Mouse (Mus musculus) neural tube, embryonic 15.5 days (tissue): Measurements from ENCODE around the gene Nsun4. TPM values are rescaled to one million over a fixed set of nuclear protein-coding genes. Genes with fewer than 3 reads are reported as not detected.
A peak's percentile ranks its signal among the peaks of the same experiment; 100 is the strongest.

Source experiments
- ATAC-seq: fragments of 200-750 bp; cut with Nextera tagmentation; 2 replicates; pipeline ENCODE4 v1.8.0; 2017; ENCODE audit warnings: mild to moderate bottlenecking, moderate TSS enrichment, moderate library complexity; ENCODE audit not compliant: low FRiP score
- H3K27ac ChIP-seq: fragments of 300-500 bp; sonication (generic); replicated peaks from 2 replicates; pipeline ENCODE4 v1.5.1; 2015; ENCODE audit warnings: mild to moderate bottlenecking, inconsistent platforms
- H3K27me3 ChIP-seq: fragments of 300-500 bp; sonication (generic); replicated peaks from 2 replicates; pipeline ENCODE4 v1.6.1; 2015; ENCODE audit warnings: inconsistent platforms
- H3K36me3 ChIP-seq: fragments of 300-500 bp; sonication (generic); 2 replicates; pipeline ENCODE4 v1.6.1; 2015; ENCODE audit warnings: inconsistent platforms
- H3K4me1 ChIP-seq: fragments of 300-500 bp; sonication (generic); 2 replicates; pipeline ENCODE4 v1.6.1; 2015; ENCODE audit warnings: inconsistent platforms
- H3K4me2 ChIP-seq: fragments of 300-500 bp; sonication (generic); 2 replicates; pipeline ENCODE4 v1.6.1; 2015; ENCODE audit warnings: inconsistent platforms, mild to moderate bottlenecking, moderate library complexity
- H3K4me3 ChIP-seq: fragments of 300-500 bp; sonication (generic); replicated peaks from 2 replicates; pipeline ENCODE4 v1.5.1; 2015; ENCODE audit warnings: mild to moderate bottlenecking, inconsistent platforms
- H3K9ac ChIP-seq: fragments of 300-500 bp; sonication (generic); replicated peaks from 2 replicates; pipeline ENCODE4 v1.6.1; 2015; ENCODE audit warnings: mild to moderate bottlenecking, inconsistent platforms
- H3K9me3 ChIP-seq: fragments of 300-500 bp; sonication (generic); replicated peaks from 2 replicates; pipeline ENCODE4 v1.6.1; 2016; ENCODE audit warnings: inconsistent platforms
- WGBS: fragments of 180-500 bp; shearing (Covaris S2); methylation state at CpG from one replicate; pipeline ENCODE4 v1.1.7; 2015; ENCODE audit warnings: mixed read lengths; 5-methylcytosine and 5-hydroxymethylcytosine counted together
- polyA plus RNA-seq: library from polyadenylated mRNA; unstranded; fragments of >200 nt; fragmentation: Nextera tagmentation; extraction: Ambion mirVana; gene quantifications from 2 replicates; pipeline ENCODE4 v1.2.1, GENCODE M21; 2015

The Nsun4 gene
- 13.1 and 13.5 TPM in 2 replicates for polyA plus RNA-seq

- Histone ChIP-seq H3K9me3 (no peaks in the 10 kb centered on the region), H3K4me2 (peak within 1 kb of the TSS; percentile 81), H3K4me1 (peaks cover 18% of the 10 kb centered on the region), H3K27ac (peak within 1 kb of the TSS; percentile 92), H3K4me3 (peak within 1 kb of the TSS; percentile 64), H3K27me3 (no peaks in the 10 kb centered on the region), H3K9ac (peak within 1 kb of the TSS; percentile 57), H3K36me3 (no peaks in the 10 kb centered on the region)
- under 1% methylated on average over 35 of the region's 35 CpGs for WGBS
- peak; percentile 94 for ATAC-seq
Observed at GRCm38 (mm10) chr4:116053399-116053961, at the start of gene Nsun4. Nsun4 (minus strand) TSS chr4:116053876.

- Histone ChIP-seq H3K4me1 (no peaks in the 10 kb centered on the region), H3K4me3 (no peak overlapping the region), H3K9ac (no peak overlapping the region), H3K27ac (no peak overlapping the region), H3K4me2 (no peak overlapping the region), H3K36me3 (peaks cover 48% of the 10 kb centered on the region), H3K27me3 (no peaks in the 10 kb centered on the region), H3K9me3 (no peaks in the 10 kb centered on the region)
- 89% methylated on average over 7 of the region's 7 CpGs for WGBS
- ATAC-seq, result no peak
Observed at GRCm38 (mm10) chr4:116100959-116101358, 47.3 kb upstream of the Nsun4 start.

GRCm38 (mm10) chr4:116097211-116097610 is 43.5 kb upstream of the Nsun4 start:
- Histone ChIP-seq H3K27ac (no peak overlapping the region), H3K27me3 (no peaks in the 10 kb centered on the region), H3K4me1 (no peaks in the 10 kb centered on the region), H3K9me3 (no peaks in the 10 kb centered on the region), H3K4me3 (no peak overlapping the region), H3K9ac (no peak overlapping the region), H3K4me2 (no peak overlapping the region), H3K36me3 (peaks cover 82% of the 10 kb centered on the region)
- 89% methylated on average over 8 of the region's 8 CpGs for WGBS
- ATAC-seq, result no peak

- Histone ChIP-seq H3K27me3 (no peaks in the 10 kb centered on the region), H3K9ac (no peak overlapping the region), H3K9me3 (no peaks in the 10 kb centered on the region), H3K4me2 (no peak overlapping the region), H3K36me3 (peaks cover 90% of the 10 kb centered on the region), H3K4me1 (no peaks in the 10 kb centered on the region), H3K4me3 (no peak overlapping the region), H3K27ac (no peak overlapping the region)
- 92% methylated on average over 10 of the region's 10 CpGs for WGBS
- no peak for ATAC-seq
Observed at GRCm38 (mm10) chr4:116096291-116096690, 42.6 kb upstream of the Nsun4 start.

GRCm38 (mm10) chr4:116088510-116089249 is 35.0 kb upstream of the Nsun4 start:
- ATAC-seq, result no peak
- H3K36me3 ChIP-seq, result peaks cover 86% of the 10 kb centered on the region
- H3K4me2 ChIP-seq, result no peak overlapping the region
- no peak overlapping the region for H3K9ac ChIP-seq
- H3K27ac ChIP-seq, result no peak overlapping the region
- no peaks in the 10 kb centered on the region for H3K27me3 ChIP-seq
- H3K4me1 ChIP-seq, result no peaks in the 10 kb centered on the region
- H3K4me3 ChIP-seq, result no peak overlapping the region
- WGBS, result 92% methylated on average over 23 of the region's 23 CpGs
- no peaks in the 10 kb centered on the region for H3K9me3 ChIP-seq

GRCm38 (mm10) chr4:116077240-116078095 is 23.8 kb upstream of the Nsun4 start:
- Histone ChIP-seq H3K4me2 (peak overlapping the region; percentile 89), H3K27me3 (no peaks in the 10 kb centered on the region), H3K27ac (peak overlapping the region; percentile 95), H3K4me3 (peak overlapping the region; percentile 98), H3K9me3 (no peaks in the 10 kb centered on the region), H3K9ac (peak overlapping the region; percentile 97), H3K4me1 (peaks cover 31% of the 10 kb centered on the region), H3K36me3 (peaks cover 23% of the 10 kb centered on the region)
- WGBS, result 71% methylated on average over 3 of the region's 3 CpGs
- no peak for ATAC-seq

GRCm38 (mm10) chr4:116076369-116077231 is 22.9 kb upstream of the Nsun4 start:
- ATAC-seq, result no peak; the same call in 1 of the 2 replicates
- H3K36me3 ChIP-seq, result peaks cover 16% of the 10 kb centered on the region
- H3K4me1 ChIP-seq, result peaks cover 35% of the 10 kb centered on the region
- no peaks in the 10 kb centered on the region for H3K9me3 ChIP-seq
- WGBS, result 3% methylated on average over 37 of the region's 37 CpGs
- peak overlapping the region; percentile 98 for H3K4me3 ChIP-seq
- H3K9ac ChIP-seq, result peak overlapping the region; percentile 97
- peak overlapping the region; percentile 89 for H3K4me2 ChIP-seq
- H3K27ac ChIP-seq, result peak overlapping the region; percentile 95
- H3K27me3 ChIP-seq, result no peaks in the 10 kb centered on the region

- Histone ChIP-seq H3K36me3 (peaks cover 8% of the 10 kb centered on the region), H3K4me3 (peak overlapping the region; percentile 98), H3K4me1 (peaks cover 35% of the 10 kb centered on the region), H3K27ac (peak overlapping the region; percentile 95), H3K27me3 (no peaks in the 10 kb centered on the region), H3K9me3 (no peaks in the 10 kb centered on the region), H3K4me2 (peak overlapping the region; percentile 89), H3K9ac (peak overlapping the region; percentile 97)
- peak; percentile 75 for ATAC-seq
- under 1% methylated on average over 75 of the region's 77 CpGs for WGBS
Observed at GRCm38 (mm10) chr4:116075631-116076368, 22.1 kb upstream of the Nsun4 start.

GRCm38 (mm10) chr4:116074861-116075620 is 21.4 kb upstream of the Nsun4 start, which contains the start of the genes Uqcrh and Lrrc41:
Uqcrh (minus strand) TSS chr4:116075071.
Lrrc41 (plus strand) TSS chr4:116075269.
- peak within 1 kb of the TSS; percentile 98 for H3K4me3 ChIP-seq
- no peaks in the 10 kb centered on the region for H3K9me3 ChIP-seq
- peak; percentile 95 for ATAC-seq
- H3K36me3 ChIP-seq, result peaks cover 5% of the 10 kb centered on the region
- H3K4me2 ChIP-seq, result peak within 1 kb of the TSS; percentile 89
- under 1% methylated on average over 55 of the region's 55 CpGs for WGBS
- H3K27me3 ChIP-seq, result no peaks in the 10 kb centered on the region
- H3K4me1 ChIP-seq, result peaks cover 35% of the 10 kb centered on the region
- H3K27ac ChIP-seq, result peak within 1 kb of the TSS; percentile 95
- peak within 1 kb of the TSS; percentile 97 for H3K9ac ChIP-seq
